Mouse (Mus musculus): Measurements from ENCODE around the gene Kctd7. TPM values are rescaled to one million over a fixed set of nuclear protein-coding genes. Genes with fewer than 3 reads are reported as not detected.

Gene Kctd7
- polyA plus RNA-seq, 1 experiment from 2014 or later = 7.8 TPM

DNA sequence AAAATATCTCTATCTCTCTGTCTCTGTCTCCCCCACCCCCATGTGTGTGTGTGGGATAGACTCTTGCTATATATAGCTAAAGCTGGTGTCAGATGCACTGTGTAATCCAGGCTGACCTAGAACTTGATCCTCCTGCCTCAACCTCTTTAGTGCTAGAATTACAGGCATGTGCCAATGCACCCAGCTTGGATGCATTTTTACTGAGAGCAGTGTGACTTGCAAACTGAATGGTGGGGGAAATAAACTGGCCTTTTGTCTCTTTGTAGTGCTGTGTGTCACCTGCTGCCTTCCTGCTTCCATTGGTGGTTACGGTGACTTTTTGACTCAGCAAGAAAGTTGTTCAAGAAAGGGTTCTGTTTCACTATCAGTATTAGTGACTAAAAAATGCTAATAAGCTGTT, 51.6 kb downstream of the Kctd7 start:
- H3K9ac ChIP-seq = no peak overlapping the region
- no peaks in the 10 kb centered on the region for H3K27me3 ChIP-seq (replicated peaks)
- no peak for ATAC-seq
- H3K36me3 ChIP-seq = peaks cover 95% of the 10 kb centered on the region
- H3K4me3 ChIP-seq = no peak overlapping the region
- 80% methylated on average over 1 of the region's 1 CpGs for WGBS (ENCODE audit: insufficient replicate concordance)
- no peak overlapping the region for H3K27ac ChIP-seq
- no peak overlapping the region for H3K4me2 ChIP-seq
- no peaks in the 10 kb centered on the region for H3K9me3 ChIP-seq (replicated peaks)
- peaks cover 15% of the 10 kb centered on the region for H3K4me1 ChIP-seq

DNA sequence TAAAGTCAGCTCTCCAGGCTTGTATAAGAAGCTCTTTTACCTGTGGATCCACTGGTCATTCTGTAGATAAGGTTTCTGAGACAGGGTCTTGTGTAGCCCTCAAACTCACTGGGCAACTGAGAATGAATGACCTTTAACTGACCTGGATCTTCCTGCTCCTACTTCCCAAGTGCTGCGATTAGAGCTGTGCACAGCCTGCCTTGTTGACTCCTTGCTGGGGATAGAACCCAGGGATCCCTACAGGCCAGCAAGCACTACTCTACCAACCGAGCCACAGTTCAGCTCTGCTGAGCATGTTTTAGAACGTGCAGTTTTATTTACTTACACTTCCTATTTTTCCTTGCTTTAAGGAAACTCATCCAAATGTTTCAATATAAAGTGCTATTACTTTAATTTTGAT, 52.8 kb downstream of the Kctd7 start:
- Histone ChIP-seq H3K4me3 (no peak overlapping the region), H3K27me3 (replicated peaks) (no peaks in the 10 kb centered on the region), H3K36me3 (peaks cover 94% of the 10 kb centered on the region), H3K9me3 (replicated peaks) (no peaks in the 10 kb centered on the region), H3K4me1 (peaks cover 15% of the 10 kb centered on the region), H3K27ac (no peak overlapping the region), H3K9ac (no peak overlapping the region), H3K4me2 (no peak overlapping the region)
- ATAC-seq = no peak
- 83% methylated on average over 3 of the region's 3 CpGs for WGBS (ENCODE audit: insufficient replicate concordance)

DNA sequence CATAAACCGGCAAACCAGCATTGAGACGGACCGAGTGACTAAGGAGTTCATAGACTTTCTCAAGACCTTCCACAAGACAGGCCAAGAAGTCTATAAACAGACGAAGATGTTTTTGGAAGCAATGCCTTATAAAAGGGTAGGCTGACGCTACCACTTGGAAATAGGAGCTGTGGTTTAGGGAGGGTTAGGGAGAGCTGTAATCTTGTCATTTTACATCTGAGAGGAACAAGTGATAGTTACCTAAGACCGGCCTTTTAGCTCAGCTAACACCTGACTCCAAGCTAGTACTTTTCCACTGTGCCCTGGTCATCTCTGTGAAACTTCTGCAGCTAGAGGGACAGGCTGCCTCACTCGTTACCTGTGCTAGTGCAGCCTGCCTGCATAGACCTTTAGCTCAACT, 53.3 kb downstream of the Kctd7 start:
- Histone ChIP-seq H3K4me3 (no peak overlapping the region), H3K36me3 (peaks cover 94% of the 10 kb centered on the region), H3K27ac (no peak overlapping the region), H3K4me2 (no peak overlapping the region), H3K9me3 (replicated peaks) (no peaks in the 10 kb centered on the region), H3K9ac (no peak overlapping the region), H3K4me1 (peaks cover 15% of the 10 kb centered on the region), H3K27me3 (replicated peaks) (no peaks in the 10 kb centered on the region)
- WGBS (ENCODE audit: insufficient replicate concordance) = 87% methylated on average over 7 of the region's 7 CpGs
- no peak for ATAC-seq

DNA sequence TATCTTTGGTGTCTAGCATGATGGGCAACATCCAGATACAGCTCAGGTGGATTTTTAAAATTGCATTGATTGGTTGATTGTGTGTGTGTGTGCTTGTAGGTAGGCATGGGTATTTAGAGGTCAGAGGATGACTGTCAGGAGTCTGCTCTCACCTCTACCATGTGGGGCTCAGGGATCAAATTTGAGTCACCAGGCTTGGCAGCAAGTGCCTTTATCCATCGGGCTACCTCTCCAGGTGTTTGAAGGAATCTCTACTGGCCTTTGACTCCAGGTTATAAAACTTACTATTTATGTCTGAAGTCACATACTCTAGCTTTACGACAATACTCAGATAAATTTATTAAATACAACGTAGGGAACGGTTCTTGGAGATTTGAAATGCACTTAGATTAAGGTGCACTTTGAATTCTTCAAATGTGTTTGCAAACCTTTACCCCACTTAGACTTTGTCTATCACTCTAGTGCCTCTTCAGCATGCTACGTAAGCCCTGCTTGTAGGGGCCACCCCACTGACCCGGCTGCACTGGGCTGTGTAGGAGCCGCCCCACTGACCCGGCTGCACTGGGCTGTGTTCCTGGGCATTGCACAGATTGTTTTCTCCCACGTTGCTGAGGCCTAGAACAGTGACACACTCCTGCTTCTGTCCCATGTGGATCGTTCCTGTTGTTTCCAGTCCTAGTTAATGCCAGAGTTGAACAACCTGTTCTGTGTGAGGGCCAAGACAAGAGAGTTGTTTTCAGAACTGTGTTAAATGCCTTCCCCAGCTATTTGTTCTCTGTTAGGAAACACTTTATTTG, 55.8 kb downstream of the Kctd7 start:
- Histone ChIP-seq H3K4me3 (no peak overlapping the region), H3K9me3 (replicated peaks) (no peaks in the 10 kb centered on the region), H3K4me2 (no peak overlapping the region), H3K36me3 (peaks cover 91% of the 10 kb centered on the region), H3K27ac (no peak overlapping the region), H3K27me3 (replicated peaks) (no peaks in the 10 kb centered on the region), H3K4me1 (peaks cover 15% of the 10 kb centered on the region), H3K9ac (no peak overlapping the region)
- ATAC-seq = no peak
- 88% methylated on average over 10 of the region's 10 CpGs for WGBS (ENCODE audit: insufficient replicate concordance)

DNA sequence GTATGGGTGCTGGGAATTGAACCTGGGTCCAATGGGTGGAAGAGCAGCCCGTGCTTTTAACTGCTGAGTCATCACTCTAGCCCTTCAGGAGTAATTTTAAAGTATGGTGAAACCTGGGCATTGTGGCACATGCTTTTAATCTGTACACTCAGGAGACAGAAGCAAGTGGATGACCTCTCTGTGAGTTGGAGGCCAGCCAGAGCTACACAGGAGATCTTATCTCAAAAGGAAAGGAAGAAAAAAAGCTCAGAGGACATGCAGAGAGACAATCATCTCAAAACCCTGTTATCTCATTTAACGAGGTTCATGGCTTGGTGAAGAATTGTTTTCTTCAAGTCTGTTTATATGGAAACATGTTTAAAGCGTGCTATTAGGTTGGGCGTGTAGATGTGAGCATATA, 59.3 kb downstream of the Kctd7 start:
- Histone ChIP-seq H3K27me3 (replicated peaks) (no peaks in the 10 kb centered on the region), H3K4me3 (no peak overlapping the region), H3K4me1 (peaks cover 8% of the 10 kb centered on the region; the same call in 1 of the 2 replicates), H3K36me3 (peaks cover 92% of the 10 kb centered on the region), H3K9ac (no peak overlapping the region), H3K27ac (0 out of 2 replicates have a peak overlapping the region, but pooled peaks have one; percentile 48), H3K4me2 (no peak overlapping the region), H3K9me3 (replicated peaks) (no peaks in the 10 kb centered on the region)
- no peak for ATAC-seq
- WGBS (ENCODE audit: insufficient replicate concordance) = 65% methylated on average over 4 of the region's 4 CpGs

DNA sequence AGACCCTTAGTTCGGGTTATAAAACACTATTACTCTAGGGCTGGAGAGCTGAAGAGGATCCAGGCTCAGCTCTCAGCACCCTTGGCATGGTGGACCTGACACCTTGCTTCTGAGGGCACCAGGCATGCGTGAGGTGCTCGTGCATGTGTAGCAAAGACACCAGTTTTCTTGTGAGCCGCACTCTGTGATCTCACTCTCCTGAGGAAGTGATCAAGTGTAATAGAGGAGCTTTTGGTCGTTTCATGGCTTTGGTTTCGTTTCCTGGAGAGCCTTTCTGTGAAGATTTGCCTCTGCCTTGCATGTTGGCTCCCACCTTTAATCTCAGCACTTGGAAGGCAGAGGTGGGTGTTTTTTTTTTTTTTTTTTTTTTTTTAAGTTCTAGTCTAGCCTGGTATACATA, 59.9 kb downstream of the Kctd7 start:
- Histone ChIP-seq H3K9ac (no peak overlapping the region), H3K36me3 (peaks cover 92% of the 10 kb centered on the region), H3K9me3 (replicated peaks) (no peaks in the 10 kb centered on the region), H3K27me3 (replicated peaks) (no peaks in the 10 kb centered on the region), H3K4me1 (peaks cover 8% of the 10 kb centered on the region; the same call in 1 of the 2 replicates), H3K4me3 (no peak overlapping the region), H3K4me2 (no peak overlapping the region), H3K27ac (no peak overlapping the region)
- no peak for ATAC-seq
- 76% methylated on average over 6 of the region's 6 CpGs for WGBS (ENCODE audit: insufficient replicate concordance)

Other genes starting within 250 kb of the Kctd7 start
- 1.7 and 1.8 TPM in 2 replicates for gene Zbed5, start 249.1 kb upstream of the Kctd7 start, polyA plus RNA-seq (2016; fragmentation: Nextera tagmentation; extraction: Ambion mirVana)
- 0.23 TPM in 2 replicates for gene Phkg1, start 246.3 kb upstream of the Kctd7 start, polyA plus RNA-seq (2016; fragmentation: Nextera tagmentation; extraction: Ambion mirVana)
- gene Nupr1l, start 236.3 kb upstream of the Kctd7 start, polyA plus RNA-seq (2016; fragmentation: Nextera tagmentation; extraction: Ambion mirVana) = 0.87 and 0.92 TPM in 2 replicates
- gene Vkorc1l1, start 202.9 kb upstream of the Kctd7 start, polyA plus RNA-seq (2016; fragmentation: Nextera tagmentation; extraction: Ambion mirVana) = 29.8 and 31.2 TPM in 2 replicates
- 44.8 and 49.1 TPM in 2 replicates for gene Gusb, start 141.8 kb upstream of the Kctd7 start, polyA plus RNA-seq (2016; fragmentation: Nextera tagmentation; extraction: Ambion mirVana)
- 39.1 and 41.1 TPM in 2 replicates for gene Asl, start 115.6 kb upstream of the Kctd7 start, polyA plus RNA-seq (2016; fragmentation: Nextera tagmentation; extraction: Ambion mirVana)
- gene Crcp, start 115.6 kb upstream of the Kctd7 start, polyA plus RNA-seq (2016; fragmentation: Nextera tagmentation; extraction: Ambion mirVana) = 33.9 and 34.7 TPM in 2 replicates
- 37.1 and 37.2 TPM in 2 replicates for gene Tpst1, start 71.5 kb upstream of the Kctd7 start, polyA plus RNA-seq (2016; fragmentation: Nextera tagmentation; extraction: Ambion mirVana)
- 31.9 and 34.5 TPM in 2 replicates for gene Rabgef1, start 26.9 kb downstream of the Kctd7 start, polyA plus RNA-seq (2016; fragmentation: Nextera tagmentation; extraction: Ambion mirVana)
- gene Tmem248, start 72.2 kb downstream of the Kctd7 start, polyA plus RNA-seq (2016; fragmentation: Nextera tagmentation; extraction: Ambion mirVana) = 45.4 and 46.4 TPM in 2 replicates
- 64.5 and 68.1 TPM in 2 replicates for gene Sbds, start 110.7 kb downstream of the Kctd7 start, polyA plus RNA-seq (2016; fragmentation: Nextera tagmentation; extraction: Ambion mirVana)
- 21.2 and 21.6 TPM in 2 replicates for gene Tyw1, start 110.8 kb downstream of the Kctd7 start, polyA plus RNA-seq (2016; fragmentation: Nextera tagmentation; extraction: Ambion mirVana)
- gene Caln1, start 224.6 kb downstream of the Kctd7 start, polyA plus RNA-seq (2016; fragmentation: Nextera tagmentation; extraction: Ambion mirVana) = 0.10 TPM in 1 of 2 replicates, not detected in the other
- gene A330070K13Rik, start 239.8 kb downstream of the Kctd7 start, polyA plus RNA-seq (2016; fragmentation: Nextera tagmentation; extraction: Ambion mirVana) = not detected in 2 replicates

Measured in liver, embryonic 12.5 days (tissue).